Mouse (Mus musculus): ENCODE results near the gene Azin2. TPM values are rescaled to one million over a fixed set of nuclear protein-coding genes. Genes with fewer than 3 reads are reported as not detected.

Azin2 gene
- polyA plus RNA-seq (2014; fragmentation: Illumina TruSeq; extraction: RNeasy Lipid Tissue Mini Kit (QIAGEN cat#74804); ENCODE audit: low read depth, low replicate concordance): 1.9 TPM

GRCm38 (mm10) chr4:128962029-128962925 is at the start of gene Azin2:
Gene Azin2, minus strand, starts transcription at chr4:128962442.

GRCm38 (mm10) chr4:128991500-128992008 is 29.3 kb upstream of the Azin2 start, which contains the start of gene Ak2:
Gene Ak2, plus strand, starts transcription at chr4:128991958.

GRCm38 (mm10) chr4:128883379-128883781 is 78.9 kb downstream of the Azin2 start, which contains the start of gene Trim62:
Gene Trim62, plus strand, starts transcription at chr4:128883580.

Other genes with a start within 250 kb of the Azin2 start
- gene A3galt2, start 207.1 kb downstream of the Azin2 start, polyA plus RNA-seq (2014; fragmentation: Illumina TruSeq; extraction: RNeasy Lipid Tissue Mini Kit (QIAGEN cat#74804); ENCODE audit: low read depth, low replicate concordance): not detected
- gene Zfp362, start 156.4 kb downstream of the Azin2 start, polyA plus RNA-seq (2014; fragmentation: Illumina TruSeq; extraction: RNeasy Lipid Tissue Mini Kit (QIAGEN cat#74804); ENCODE audit: low read depth, low replicate concordance): 8.3 TPM
- 4.0 TPM for gene Trim62, start 78.9 kb downstream of the Azin2 start, polyA plus RNA-seq (2014; fragmentation: Illumina TruSeq; extraction: RNeasy Lipid Tissue Mini Kit (QIAGEN cat#74804); ENCODE audit: low read depth, low replicate concordance)
- gene Ak2, start 29.5 kb upstream of the Azin2 start, polyA plus RNA-seq (2014; fragmentation: Illumina TruSeq; extraction: RNeasy Lipid Tissue Mini Kit (QIAGEN cat#74804); ENCODE audit: low read depth, low replicate concordance): 36.0 TPM
- 7.5 TPM for gene Rnf19b, start 95.8 kb upstream of the Azin2 start, polyA plus RNA-seq (2014; fragmentation: Illumina TruSeq; extraction: RNeasy Lipid Tissue Mini Kit (QIAGEN cat#74804); ENCODE audit: low read depth, low replicate concordance)
- not detected for gene Tmem54, start 143.1 kb upstream of the Azin2 start, polyA plus RNA-seq (2014; fragmentation: Illumina TruSeq; extraction: RNeasy Lipid Tissue Mini Kit (QIAGEN cat#74804); ENCODE audit: low read depth, low replicate concordance)
- gene Hpca, start 159.6 kb upstream of the Azin2 start, polyA plus RNA-seq (2014; fragmentation: Illumina TruSeq; extraction: RNeasy Lipid Tissue Mini Kit (QIAGEN cat#74804); ENCODE audit: low read depth, low replicate concordance): 0.76 TPM
- gene Fndc5, start 174.6 kb upstream of the Azin2 start, polyA plus RNA-seq (2014; fragmentation: Illumina TruSeq; extraction: RNeasy Lipid Tissue Mini Kit (QIAGEN cat#74804); ENCODE audit: low read depth, low replicate concordance): 2.0 TPM
- gene S100pbp, start 227.3 kb upstream of the Azin2 start, polyA plus RNA-seq (2014; fragmentation: Illumina TruSeq; extraction: RNeasy Lipid Tissue Mini Kit (QIAGEN cat#74804); ENCODE audit: low read depth, low replicate concordance): 55.9 TPM
- gene Yars, start 227.3 kb upstream of the Azin2 start, polyA plus RNA-seq (2014; fragmentation: Illumina TruSeq; extraction: RNeasy Lipid Tissue Mini Kit (QIAGEN cat#74804); ENCODE audit: low read depth, low replicate concordance): 11.2 TPM

All from adrenal gland, adult 10 weeks (tissue).